Mouse (Mus musculus): ENCODE measurements at regions not wholly inside any gene's neighbourhood (a gene's known extent, or its start where the extent isn't known, plus 50 kb on each side); places are given as distances from the start of the nearest gene placed in this dataset.

- no peak for DNase-seq (ENCODE audit: low spot score)
- no peaks in the 10 kb centered on the region for H3K9me3 ChIP-seq (replicated peaks)
- no peak overlapping the region for H3K4me3 ChIP-seq (ENCODE audit: low read depth, low read length)
- no peaks in the 10 kb centered on the region for H3K27me3 ChIP-seq (ENCODE audit: insufficient read depth, low read length)
- TF ChIP-seq TAL1 (conservative IDR thresholded peaks at IDR 0.05; ENCODE audit: low read depth, low read length) (no peak), GATA1 (IDR thresholded peaks at IDR 0.05; ENCODE audit: borderline replicate concordance, low read length) (no peak)
- H3K36me3 ChIP-seq (replicated peaks) = no peaks in the 10 kb centered on the region
- no peak for ATAC-seq (ENCODE audit: extremely low read depth, insufficient number of reproducible peaks, low FRiP score, poor library complexity, severe bottlenecking)
- H3K4me1 ChIP-seq (ENCODE audit: insufficient read depth, low read depth, low read length) = peaks cover 44% of the 10 kb centered on the region
These were observed 77.5 kb upstream of the Acsl1 start for GRCm38 (mm10) chr8:46393296-46393695.

DNA sequence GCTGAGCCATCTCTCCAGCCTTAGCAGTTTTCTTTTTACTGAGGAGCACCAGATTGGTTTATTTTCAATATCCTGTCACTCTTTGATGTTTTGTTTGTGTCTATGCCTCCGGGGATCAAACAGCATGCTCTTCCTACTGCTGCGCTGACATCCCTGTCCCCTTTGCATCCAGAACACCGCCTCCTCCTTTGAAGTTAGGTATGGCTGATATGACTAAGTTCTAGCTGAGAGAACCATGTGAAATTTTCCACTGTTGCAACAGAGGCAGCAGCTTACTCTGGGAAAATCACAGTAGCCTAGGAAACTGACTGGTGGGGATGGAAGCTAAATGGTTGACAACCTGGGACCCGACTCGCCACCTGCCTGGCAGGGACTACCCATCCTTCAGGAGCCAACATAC, 76.1 kb upstream of the Acsl1 start:
- no peaks in the 10 kb centered on the region for H3K9me3 ChIP-seq (replicated peaks)
- ATAC-seq (ENCODE audit: extremely low read depth, insufficient number of reproducible peaks, low FRiP score, poor library complexity, severe bottlenecking) = no peak
- no peak for DNase-seq (ENCODE audit: low spot score)
- no peak overlapping the region for H3K4me3 ChIP-seq (ENCODE audit: low read depth, low read length)
- H3K36me3 ChIP-seq (replicated peaks) = no peaks in the 10 kb centered on the region
- H3K4me1 ChIP-seq (ENCODE audit: insufficient read depth, low read depth, low read length) = peaks cover 49% of the 10 kb centered on the region
- no peaks in the 10 kb centered on the region for H3K27me3 ChIP-seq (ENCODE audit: insufficient read depth, low read length)
- TF ChIP-seq POLR2AphosphoS5 (IDR thresholded peaks at IDR 0.05; ENCODE audit: insufficient replicate concordance, low read depth, low read length) (no peak), GATA2 (IDR thresholded peaks at IDR 0.05; ENCODE audit: borderline replicate concordance, low read depth, low read length) (no peak), CTCF (IDR thresholded peaks at IDR 0.05; ENCODE audit: low read depth, low read length) (no peak), GATA1 (IDR thresholded peaks at IDR 0.05; ENCODE audit: borderline replicate concordance, low read length) (no peak), TAL1 (conservative IDR thresholded peaks at IDR 0.05; ENCODE audit: low read depth, low read length) (no peak)

- DNase-seq (ENCODE audit: low spot score) (no peak), ATAC-seq (ENCODE audit: extremely low read depth, insufficient number of reproducible peaks, low FRiP score, poor library complexity, severe bottlenecking) (no peak)
- Histone ChIP-seq H3K9me3 (replicated peaks) (no peaks in the 10 kb centered on the region), H3K27me3 (ENCODE audit: insufficient read depth, low read length) (no peaks in the 10 kb centered on the region), H3K4me1 (ENCODE audit: insufficient read depth, low read depth, low read length) (peaks cover 48% of the 10 kb centered on the region), H3K36me3 (replicated peaks) (no peaks in the 10 kb centered on the region), H3K4me3 (ENCODE audit: low read depth, low read length) (no peak overlapping the region)
- no peak for TF ChIP-seq GATA2 (IDR thresholded peaks at IDR 0.05; ENCODE audit: borderline replicate concordance, low read depth, low read length)
- TF ChIP-seq POLR2AphosphoS5 (IDR thresholded peaks at IDR 0.05; ENCODE audit: insufficient replicate concordance, low read depth, low read length) = no peak
- no peak for TF ChIP-seq TAL1 (conservative IDR thresholded peaks at IDR 0.05; ENCODE audit: low read depth, low read length)
- TF ChIP-seq GATA1 (IDR thresholded peaks at IDR 0.05; ENCODE audit: borderline replicate concordance, low read length) = no peak
- TF ChIP-seq CTCF (IDR thresholded peaks at IDR 0.05; ENCODE audit: low read depth, low read length) = no peak
These were observed 75.5 kb upstream of the Acsl1 start for GRCm38 (mm10) chr8:46395348-46395747.

- H3K4me1 ChIP-seq (ENCODE audit: insufficient read depth, low read depth, low read length) = peaks cover 48% of the 10 kb centered on the region
- H3K36me3 ChIP-seq (replicated peaks) = no peaks in the 10 kb centered on the region
- no peak for TF ChIP-seq CTCF (IDR thresholded peaks at IDR 0.05; ENCODE audit: low read depth, low read length)
- no peak for TF ChIP-seq GATA1 (IDR thresholded peaks at IDR 0.05; ENCODE audit: borderline replicate concordance, low read length)
- no peak for TF ChIP-seq POLR2AphosphoS5 (IDR thresholded peaks at IDR 0.05; ENCODE audit: insufficient replicate concordance, low read depth, low read length)
- TF ChIP-seq TAL1 (conservative IDR thresholded peaks at IDR 0.05; ENCODE audit: low read depth, low read length) = no peak
- TF ChIP-seq GATA2 (IDR thresholded peaks at IDR 0.05; ENCODE audit: borderline replicate concordance, low read depth, low read length) = no peak
- H3K27me3 ChIP-seq (ENCODE audit: insufficient read depth, low read length) = no peaks in the 10 kb centered on the region
- H3K4me3 ChIP-seq (ENCODE audit: low read depth, low read length) = no peak overlapping the region
- no peak for ATAC-seq (ENCODE audit: extremely low read depth, insufficient number of reproducible peaks, low FRiP score, poor library complexity, severe bottlenecking)
- no peak for DNase-seq (ENCODE audit: low spot score)
- H3K9me3 ChIP-seq (replicated peaks) = no peaks in the 10 kb centered on the region
These were observed 73.8 kb upstream of the Acsl1 start for GRCm38 (mm10) chr8:46397081-46397480.

- H3K9me3 ChIP-seq (replicated peaks) = no peaks in the 10 kb centered on the region
- DNase-seq (ENCODE audit: low spot score) (no peak), ATAC-seq (ENCODE audit: extremely low read depth, insufficient number of reproducible peaks, low FRiP score, poor library complexity, severe bottlenecking) (no peak)
- no peak overlapping the region for H3K4me3 ChIP-seq (ENCODE audit: low read depth, low read length)
- no peak for TF ChIP-seq GATA2 (IDR thresholded peaks at IDR 0.05; ENCODE audit: borderline replicate concordance, low read depth, low read length)
- no peak for TF ChIP-seq CTCF (IDR thresholded peaks at IDR 0.05; ENCODE audit: low read depth, low read length)
- no peak for TF ChIP-seq GATA1 (IDR thresholded peaks at IDR 0.05; ENCODE audit: borderline replicate concordance, low read length)
- TF ChIP-seq TAL1 (conservative IDR thresholded peaks at IDR 0.05; ENCODE audit: low read depth, low read length) = no peak
- no peak for TF ChIP-seq POLR2AphosphoS5 (IDR thresholded peaks at IDR 0.05; ENCODE audit: insufficient replicate concordance, low read depth, low read length)
- peaks cover 45% of the 10 kb centered on the region for H3K4me1 ChIP-seq (ENCODE audit: insufficient read depth, low read depth, low read length)
- no peaks in the 10 kb centered on the region for H3K36me3 ChIP-seq (replicated peaks)
- H3K27me3 ChIP-seq (ENCODE audit: insufficient read depth, low read length) = no peaks in the 10 kb centered on the region
These were observed 73.1 kb upstream of the Acsl1 start for GRCm38 (mm10) chr8:46397777-46398176.

DNA sequence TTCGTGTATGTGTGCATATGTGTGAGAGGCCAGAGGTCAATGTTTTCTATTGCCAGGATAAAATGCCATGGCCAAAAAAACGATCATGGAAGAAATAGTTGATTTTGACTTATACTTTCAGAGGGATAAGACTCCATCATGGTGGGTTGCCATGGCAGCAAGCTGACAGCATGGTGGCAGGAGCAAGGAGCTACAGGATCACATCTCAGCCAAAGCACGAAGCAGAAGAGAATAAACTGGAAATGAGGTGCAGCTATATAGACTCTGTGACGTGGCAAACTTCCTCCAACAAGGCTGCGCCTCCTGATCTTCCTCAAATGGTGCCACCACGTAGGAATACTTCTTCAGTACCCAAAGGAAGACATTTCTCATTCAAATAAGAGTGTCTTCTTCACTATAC, 70.2 kb upstream of the Acsl1 start:
- Histone ChIP-seq H3K36me3 (replicated peaks) (no peaks in the 10 kb centered on the region), H3K27me3 (ENCODE audit: insufficient read depth, low read length) (no peaks in the 10 kb centered on the region), H3K4me3 (ENCODE audit: low read depth, low read length) (no peak overlapping the region), H3K4me1 (ENCODE audit: insufficient read depth, low read depth, low read length) (peaks cover 31% of the 10 kb centered on the region), H3K9me3 (replicated peaks) (no peaks in the 10 kb centered on the region)
- ATAC-seq (ENCODE audit: extremely low read depth, insufficient number of reproducible peaks, low FRiP score, poor library complexity, severe bottlenecking) (no peak), DNase-seq (ENCODE audit: low spot score) (no peak)
- TF ChIP-seq POLR2AphosphoS5 (IDR thresholded peaks at IDR 0.05; ENCODE audit: insufficient replicate concordance, low read depth, low read length) = no peak
- no peak for TF ChIP-seq CTCF (IDR thresholded peaks at IDR 0.05; ENCODE audit: low read depth, low read length)
- no peak for TF ChIP-seq TAL1 (conservative IDR thresholded peaks at IDR 0.05; ENCODE audit: low read depth, low read length)
- TF ChIP-seq GATA2 (IDR thresholded peaks at IDR 0.05; ENCODE audit: borderline replicate concordance, low read depth, low read length) = no peak
- no peak for TF ChIP-seq GATA1 (IDR thresholded peaks at IDR 0.05; ENCODE audit: borderline replicate concordance, low read length)
